Mouse (Mus musculus) heart, adult 2 months (tissue): Measurements from ENCODE around the gene Atp2a1.

Source experiments
- EP300 ChIP-seq: fragments of 200-500 bp; IDR thresholded peaks from 2 replicates; pipeline ENCODE4 v1.6.1; 2011; ENCODE audit warnings: low read depth, low read length, control low read depth; ENCODE audit not compliant: insufficient read depth
- POLR2A ChIP-seq: fragments of 200-500 bp; IDR thresholded peaks from 2 replicates; pipeline ENCODE4 v1.6.1; 2011; ENCODE audit warnings: mild to moderate bottlenecking, low read depth, low read length, control low read depth; ENCODE audit not compliant: insufficient read depth

- no peak for TF ChIP-seq POLR2A
- no peak for TF ChIP-seq EP300
Measured at GRCm38 (mm10) chr7:126427323-126427860, 35.5 kb downstream of the Atp2a1 start.
